Mouse (Mus musculus) brain, embryonic 18.5 days (tissue): ENCODE data around the gene Hint3.
"Not testable (repeated sequence)": the region's sequence is repeated elsewhere in the genome, so short reads cannot be mapped to it uniquely, and the experiment has no call there.

ENCODE experiments used
- DNase-seq: peaks from one replicate; pipeline ENCODE4 v3.0.0-alpha.2; 2012; ENCODE audit warnings: low read depth, low spot score

Gene Hint3

DNA sequence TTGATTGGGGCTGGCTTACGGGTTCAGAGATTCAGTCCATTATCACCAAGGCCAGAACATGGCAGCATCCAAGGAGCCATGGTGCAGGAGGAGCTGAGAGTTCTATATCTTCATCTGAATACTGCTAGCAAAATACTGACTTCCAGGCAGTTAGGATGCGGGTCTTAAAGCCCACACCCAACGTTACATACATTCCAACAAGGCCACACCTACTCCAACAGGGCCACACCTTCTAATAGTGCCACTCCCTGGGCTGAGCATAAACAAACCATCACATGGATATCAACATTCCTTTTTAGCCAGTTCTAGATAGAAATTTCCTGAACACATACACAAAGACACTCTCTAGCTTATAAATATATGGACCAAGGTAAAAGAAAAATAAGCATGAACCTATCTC is at the start of gene Hint3:
Hint3 (minus strand) TSS at position 120 of the 400 bp plus-strand sequence.
- no peak for DNase-seq

DNA sequence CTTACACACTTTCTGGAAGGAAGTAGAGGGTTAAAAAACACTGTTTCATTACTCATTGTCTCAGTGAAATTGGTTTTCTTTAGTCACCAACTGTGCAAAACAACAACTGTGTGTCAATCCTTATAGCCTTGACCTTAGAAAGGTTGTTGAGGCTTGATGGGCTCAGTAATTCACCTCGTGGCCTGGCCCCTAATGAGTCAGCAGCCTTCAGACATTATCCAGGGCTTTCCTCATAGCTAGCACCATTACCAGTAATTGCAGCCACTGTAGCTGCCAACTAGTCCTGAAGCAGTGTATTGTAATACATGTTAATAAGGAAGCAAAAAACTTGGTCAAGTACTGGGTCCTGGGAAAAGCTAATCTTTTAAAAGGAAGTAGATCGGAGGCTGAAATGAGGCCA is 48.6 kb upstream of the Hint3 start:
- no peak for DNase-seq

DNA sequence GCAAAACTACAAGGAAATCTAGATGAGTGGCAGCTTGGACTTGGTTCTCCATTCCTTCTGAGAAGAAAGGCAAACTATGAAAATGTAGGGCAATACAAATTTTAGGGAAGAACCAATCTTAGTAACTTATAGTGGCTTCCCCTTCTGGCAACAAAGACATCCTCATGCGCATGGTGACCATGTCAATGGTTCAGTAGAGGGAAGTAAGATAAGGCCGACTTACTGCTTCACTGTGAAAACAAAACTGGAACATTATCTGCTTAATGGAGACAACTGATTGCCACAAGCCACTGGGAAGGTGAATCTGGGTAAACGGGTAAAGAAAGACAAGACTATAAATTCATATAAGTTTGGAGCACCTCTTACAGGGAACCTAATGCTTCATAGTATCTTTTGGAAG is 45.4 kb upstream of the Hint3 start:
- DNase-seq, result no peak

DNA sequence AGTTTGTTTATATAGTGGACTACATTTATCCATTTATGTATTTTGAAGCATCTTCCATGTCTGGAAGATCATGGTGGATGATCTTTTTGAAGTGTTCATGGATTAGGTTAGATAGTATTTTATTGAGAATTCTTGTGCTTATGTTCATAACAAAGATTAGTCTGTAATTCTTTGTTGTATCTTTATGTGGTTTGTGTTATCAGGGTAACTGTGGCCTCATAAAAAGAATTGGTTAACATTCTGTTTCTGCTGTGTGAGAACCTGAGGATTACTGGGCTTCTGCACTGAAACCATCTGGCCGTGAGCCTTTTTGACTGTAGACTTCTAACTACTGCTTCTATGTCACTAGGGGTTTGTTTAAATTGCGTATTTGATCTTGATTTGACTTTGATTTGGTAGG is 37.1 kb upstream of the Hint3 start:
- no peak for DNase-seq

DNA sequence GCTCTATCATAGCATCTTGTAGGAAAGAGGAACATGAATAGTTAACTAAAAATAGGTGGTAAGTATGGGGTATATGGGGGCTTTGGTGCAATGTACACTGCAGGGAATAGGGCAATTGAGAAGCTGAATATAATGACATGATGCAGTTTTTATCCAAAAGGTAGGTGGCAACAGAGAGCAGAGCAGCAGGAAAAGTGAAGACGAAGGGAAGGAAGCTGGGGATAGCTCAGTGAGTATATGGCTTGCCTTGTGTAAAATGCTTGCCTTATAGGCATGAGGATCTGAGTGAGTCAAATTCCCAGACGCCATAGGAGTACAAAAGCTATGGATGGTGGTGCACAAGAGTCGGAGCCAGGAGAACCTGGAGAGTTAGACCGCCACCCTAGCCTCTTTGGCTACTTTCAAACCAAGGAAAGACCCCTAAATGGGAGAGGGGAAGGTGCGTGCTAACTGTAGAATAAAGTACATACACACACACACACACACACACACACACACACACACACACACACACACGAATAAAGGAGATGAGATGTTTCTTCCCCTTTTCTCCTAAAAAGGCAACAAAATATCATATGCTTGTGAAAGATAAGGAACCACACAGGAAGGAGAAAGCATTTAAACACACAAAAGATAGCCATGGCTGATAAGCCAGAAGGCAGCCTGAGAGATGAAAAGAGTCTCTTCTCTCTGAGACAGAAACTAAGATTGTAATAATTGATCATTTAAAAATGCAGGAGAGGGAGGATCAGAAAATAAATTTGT is 31.3 kb upstream of the Hint3 start:
- DNase-seq, result no peak

DNA sequence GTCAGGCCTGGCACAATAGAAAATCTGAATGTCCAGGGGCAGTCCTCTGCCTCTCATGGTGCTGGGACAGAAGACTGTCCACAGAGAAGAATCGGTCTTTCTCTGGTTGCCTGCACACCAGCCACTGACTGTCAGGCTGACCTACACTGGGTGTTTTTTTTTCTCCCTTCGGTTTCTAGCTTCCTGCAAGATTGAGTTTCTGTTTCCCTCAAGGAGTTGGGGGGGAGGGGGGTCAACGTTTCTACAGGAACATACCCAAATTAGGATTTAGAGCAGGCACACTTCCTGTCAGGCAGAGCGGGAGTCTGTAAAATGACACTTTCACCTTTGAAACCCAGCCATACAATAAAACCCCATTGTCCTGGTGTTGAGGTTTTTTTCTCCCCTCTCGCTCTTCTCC is 26.2 kb upstream of the Hint3 start:
- no peak for DNase-seq

DNA sequence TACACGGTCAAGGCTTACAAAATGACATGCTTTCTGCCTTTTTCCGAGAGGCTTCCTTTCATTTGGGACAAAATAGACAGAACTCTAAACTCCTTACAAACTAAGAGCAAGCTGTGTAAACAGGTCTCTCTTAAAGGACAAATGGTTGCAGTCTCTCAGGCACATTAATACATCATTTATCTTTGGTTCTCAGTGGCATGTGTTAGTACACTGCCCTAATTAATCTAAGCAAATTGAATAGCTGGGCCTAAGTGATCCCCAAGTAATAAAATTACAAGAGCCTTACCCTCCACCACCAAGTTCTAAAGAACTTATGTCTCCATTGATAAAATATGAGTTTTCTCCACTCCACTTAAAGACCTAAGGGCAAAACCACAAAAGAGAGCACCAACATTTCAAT is 18.2 kb upstream of the Hint3 start:
- no peak for DNase-seq

DNA sequence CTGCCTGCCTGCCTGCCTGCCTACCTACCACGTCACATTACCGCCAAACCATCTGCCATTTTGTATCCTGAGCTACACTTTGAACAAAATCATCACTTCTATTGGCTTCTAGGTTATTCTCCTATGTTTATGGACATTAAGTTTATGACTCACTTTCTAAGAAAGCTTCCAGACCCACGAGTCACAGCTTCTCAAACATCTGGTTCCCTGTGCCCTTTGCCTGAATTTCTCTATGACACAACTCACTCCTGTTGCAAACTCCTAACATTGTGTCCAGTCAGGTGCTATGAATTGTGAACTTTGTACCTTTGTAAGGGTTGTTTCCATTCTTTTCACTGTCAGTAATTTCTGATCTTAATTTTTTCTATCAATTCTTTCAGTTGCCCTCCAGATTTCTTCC is 8.8 kb upstream of the Hint3 start:
- no peak for DNase-seq

DNA sequence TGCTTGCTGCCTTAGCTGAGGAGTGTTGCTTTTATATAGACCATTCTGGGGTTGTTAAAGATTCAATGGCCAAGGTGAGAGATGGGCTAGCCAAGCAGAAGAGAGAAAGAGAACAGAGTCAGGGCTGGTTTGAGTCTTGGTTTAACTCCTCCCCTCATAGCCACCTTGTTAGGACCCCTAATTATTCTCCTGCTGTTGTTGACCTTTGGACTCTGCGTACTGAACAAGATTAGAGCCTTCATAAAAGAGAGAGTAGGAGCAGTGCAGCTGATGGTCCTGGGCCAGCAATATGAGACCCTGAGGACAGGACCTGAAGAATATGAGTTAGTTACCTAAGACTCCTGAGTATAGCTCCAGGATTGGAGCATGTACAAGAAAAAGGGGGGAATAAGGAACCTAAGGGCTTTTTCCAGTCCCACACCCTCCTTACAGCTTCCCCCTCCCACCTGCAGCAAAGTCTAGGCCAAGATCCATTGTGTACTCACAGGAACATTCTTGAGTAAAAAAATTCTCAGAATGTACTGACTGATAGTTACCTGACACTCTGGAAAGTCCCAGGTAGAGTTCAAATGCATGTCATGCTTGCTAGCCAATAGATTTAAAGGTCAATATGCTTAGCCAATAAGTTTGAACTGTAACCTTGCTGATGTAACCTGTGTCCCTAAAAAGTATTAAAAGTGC is 7.2 kb upstream of the Hint3 start:
- DNase-seq, result not testable (repeated sequence)

DNA sequence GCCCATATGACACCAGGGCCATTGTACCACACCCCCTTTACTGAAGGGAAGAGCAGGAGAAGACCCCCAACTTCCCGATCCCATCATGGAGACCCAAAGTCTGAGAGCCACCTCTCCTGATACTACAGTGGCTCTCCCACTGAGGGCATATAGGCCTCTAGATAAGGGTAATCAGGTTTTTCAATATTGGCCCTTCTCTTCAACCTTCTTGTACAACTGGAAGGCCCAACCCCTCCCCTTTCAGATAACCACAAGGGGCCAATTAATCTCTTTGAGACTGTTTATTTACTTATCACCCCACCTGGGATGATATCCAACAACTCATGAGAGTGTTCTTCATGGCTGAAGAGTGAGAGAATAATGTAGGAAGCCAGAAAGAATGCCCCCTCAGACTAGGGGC is 3.3 kb upstream of the Hint3 start:
- no peak for DNase-seq

DNA sequence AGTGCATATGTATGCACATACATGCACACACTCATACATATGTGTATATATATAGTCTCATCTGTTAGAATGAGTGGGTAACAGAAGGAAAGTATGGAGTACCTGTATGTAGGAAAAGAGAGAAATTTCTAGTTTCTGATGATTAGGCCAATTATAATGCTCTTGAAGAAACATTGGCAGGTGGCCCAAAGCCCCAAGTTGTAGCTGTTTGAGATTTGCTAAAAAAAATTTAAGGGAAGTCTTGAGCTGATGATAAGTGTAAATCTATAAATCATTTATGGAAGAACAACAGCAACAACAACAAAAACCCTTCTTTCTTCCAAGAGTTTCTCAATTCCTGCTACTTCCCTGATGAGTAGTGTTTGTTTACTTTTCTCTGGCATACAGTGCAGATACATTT is 545 bp upstream of the Hint3 start:
- DNase-seq, result no peak

DNA sequence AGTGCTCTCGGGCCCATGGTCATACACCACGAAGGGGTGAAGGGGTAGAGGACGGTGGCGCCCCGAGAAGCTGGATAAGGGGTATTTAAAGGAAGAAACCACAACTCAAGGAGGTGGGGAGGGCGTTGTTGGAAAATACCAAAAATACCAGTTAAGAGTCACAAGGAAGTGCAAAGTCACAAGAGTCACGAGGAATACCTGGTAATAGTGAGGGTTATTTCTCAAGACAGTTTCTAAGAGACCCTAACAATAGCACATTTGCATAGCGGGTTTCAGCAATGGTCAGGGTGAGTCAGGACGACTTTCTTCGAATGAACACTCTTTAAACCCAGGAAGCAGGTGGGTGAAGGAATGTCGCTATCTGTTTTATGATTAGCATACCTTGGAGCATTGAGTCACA is 988 bp downstream of the Hint3 start:
- not testable (repeated sequence) for DNase-seq

DNA sequence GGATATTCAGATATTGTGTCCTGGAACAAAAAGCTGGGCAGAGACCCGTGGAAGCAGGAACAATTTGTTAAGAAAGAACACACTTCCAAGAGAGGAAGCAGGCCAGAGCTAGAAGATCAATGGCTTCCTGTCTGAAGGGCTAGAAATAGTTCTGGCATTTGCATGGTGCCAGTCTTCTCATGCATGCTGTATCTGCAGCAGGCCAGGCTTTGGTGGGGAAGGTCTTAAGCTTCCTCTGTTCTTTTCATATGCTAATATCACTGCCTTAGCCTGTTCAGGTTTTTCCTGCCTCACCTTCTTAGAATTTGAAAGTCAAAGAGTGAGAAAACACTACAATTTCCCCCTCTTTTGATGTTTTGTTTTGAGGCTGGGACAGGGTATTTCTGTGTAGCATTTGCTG is 1.9 kb downstream of the Hint3 start:
- no peak for DNase-seq

DNA sequence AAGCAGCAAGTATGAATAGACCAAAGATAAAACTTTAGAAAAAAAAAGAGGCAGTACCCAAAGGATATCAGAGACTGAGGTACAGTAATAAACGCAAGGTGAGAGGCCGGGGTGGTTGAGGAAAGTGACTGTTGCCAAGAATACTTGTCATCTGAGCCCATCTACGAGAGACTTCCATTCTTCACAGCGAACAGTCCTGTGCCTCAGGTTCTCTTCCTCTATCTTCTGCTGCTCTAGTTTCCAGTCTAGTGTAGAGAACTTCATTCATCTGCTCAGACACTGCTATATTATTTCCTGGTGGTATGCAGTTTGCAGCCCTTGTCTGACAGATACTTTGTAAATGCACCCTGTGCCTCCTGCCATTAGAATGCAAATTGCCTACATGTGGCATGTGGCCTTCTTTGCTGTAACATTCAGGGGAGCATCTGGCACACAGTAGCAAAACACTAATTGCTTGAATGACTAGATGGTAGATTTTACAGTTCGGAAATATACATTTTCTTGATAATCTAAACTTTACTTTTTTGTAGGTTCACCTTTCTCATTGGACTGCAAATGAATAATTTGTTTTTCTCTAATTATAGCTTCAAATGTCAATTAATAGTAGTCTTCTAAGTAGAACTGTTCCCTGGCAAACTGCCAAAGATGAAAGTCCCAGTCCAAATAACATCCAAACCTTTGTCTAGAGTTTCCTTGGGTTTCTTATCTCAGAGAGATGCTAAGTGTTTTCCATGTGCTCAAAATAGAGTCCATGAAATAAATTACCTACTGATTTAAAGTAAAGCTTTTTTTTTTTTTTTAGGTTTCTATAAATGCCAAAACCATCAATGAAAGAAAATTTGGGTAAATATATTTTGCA is 5.0 kb downstream of the Hint3 start:
- DNase-seq, result no peak

DNA sequence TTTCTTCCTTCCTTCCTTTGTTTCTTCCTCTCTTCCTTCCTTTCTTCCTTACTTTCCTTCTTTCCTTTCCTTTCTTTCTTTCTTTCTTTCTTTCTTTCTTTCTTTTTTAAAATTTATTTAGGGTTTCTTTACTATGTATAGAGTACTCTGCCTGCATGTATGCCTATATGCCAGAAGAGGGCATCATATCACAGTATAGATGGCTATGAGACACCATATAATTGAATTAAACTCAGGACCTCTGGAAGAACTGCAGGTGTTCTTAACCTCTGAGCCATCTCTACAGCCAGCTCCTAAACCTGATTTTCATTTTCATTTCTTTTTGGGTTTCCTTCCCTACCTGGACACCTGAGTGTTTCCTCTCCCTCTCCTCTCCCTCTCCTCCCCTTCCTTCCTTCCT is 6.5 kb downstream of the Hint3 start:
- no peak for DNase-seq

DNA sequence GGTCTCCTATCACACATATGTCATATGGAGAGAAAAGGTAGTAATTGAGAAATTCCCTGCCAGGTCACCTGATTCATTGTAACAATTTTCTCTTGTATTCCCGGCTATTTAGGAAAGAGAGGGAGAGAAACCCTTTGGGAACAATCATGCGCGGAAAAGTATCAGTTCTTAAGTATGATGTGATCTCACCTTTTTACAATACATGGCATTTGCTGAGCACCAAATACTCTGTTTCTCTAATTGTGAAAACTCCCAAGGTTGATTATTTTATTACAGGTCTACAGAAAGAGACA is 10.6 kb downstream of the Hint3 start:
- DNase-seq, result no peak

DNA sequence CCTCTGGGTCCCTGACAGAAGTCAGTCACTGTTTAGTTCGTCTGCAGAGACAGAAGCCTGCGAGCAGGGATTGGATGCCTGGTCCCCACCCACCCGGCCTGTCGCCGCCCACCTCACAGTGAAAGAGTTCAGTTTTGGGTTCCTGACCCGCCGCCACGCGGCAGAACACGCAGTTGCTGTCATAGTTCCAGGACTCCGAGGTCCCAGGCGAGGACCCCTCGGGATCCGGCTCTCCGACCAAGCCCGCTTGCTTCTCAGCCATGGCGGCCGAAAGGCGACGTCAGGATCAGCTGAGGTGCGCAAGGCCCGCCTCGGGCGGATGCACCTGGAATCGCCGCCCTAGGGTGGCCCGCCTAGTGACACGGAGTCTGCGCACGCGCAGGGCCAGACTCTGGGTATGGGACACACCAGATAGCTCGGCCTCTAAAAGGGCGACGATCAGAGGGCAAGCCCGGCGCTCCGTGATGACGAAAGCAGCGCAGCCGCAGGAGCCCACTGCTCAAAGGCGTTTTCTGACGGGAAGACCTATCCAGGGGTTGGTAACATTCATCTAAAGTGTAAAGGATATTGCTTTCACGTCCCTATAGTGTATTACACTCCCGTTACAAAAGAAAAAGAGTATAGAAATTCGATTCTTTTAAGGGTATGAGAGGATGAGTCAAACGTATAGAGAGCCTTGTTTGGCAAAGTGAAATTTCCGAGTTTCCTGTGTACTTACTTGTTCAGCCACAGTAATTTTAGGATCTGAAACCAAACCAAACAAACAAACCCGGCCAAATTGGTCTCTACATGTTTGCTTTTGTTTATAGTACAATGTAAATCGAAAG is 11.1 kb downstream of the Hint3 start:
- peak; percentile 95 for DNase-seq

DNA sequence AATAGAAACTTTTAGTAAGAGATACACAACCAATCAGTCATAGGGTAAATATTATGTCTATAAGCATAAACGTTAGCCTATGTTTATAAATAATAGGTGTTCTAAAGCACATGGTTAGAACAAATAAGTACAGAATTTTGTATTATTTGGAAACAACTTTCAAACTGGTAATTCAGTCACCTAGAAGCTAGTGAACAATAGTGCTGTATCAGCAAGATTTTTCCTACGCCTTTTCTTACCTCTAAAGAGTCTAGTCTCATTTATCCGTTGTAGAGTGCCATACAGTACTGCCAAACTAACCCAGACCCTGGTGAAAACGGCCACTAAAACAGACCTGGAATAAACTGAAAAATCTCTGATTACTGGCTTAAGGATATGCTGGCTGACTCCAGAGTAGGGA is 16.4 kb downstream of the Hint3 start:
- no peak for DNase-seq

DNA sequence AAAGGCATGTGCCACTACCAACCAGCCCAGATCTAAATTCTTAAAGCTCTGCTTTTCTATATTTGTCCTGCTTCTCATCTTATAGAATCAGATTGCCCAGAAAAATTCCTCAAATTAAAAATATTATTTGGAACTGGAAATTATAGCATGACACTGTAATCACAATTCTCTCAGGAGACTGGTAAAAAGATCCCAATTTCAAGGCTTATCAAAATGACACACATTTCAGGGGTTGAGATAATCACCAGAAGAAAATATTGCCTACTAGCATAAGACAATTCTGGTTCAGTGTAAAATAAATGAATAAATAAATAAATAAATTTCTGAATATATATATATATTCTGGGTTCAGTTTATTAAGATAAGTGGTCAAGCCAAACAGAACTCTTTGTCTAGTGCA is 19.8 kb downstream of the Hint3 start:
- no peak for DNase-seq

DNA sequence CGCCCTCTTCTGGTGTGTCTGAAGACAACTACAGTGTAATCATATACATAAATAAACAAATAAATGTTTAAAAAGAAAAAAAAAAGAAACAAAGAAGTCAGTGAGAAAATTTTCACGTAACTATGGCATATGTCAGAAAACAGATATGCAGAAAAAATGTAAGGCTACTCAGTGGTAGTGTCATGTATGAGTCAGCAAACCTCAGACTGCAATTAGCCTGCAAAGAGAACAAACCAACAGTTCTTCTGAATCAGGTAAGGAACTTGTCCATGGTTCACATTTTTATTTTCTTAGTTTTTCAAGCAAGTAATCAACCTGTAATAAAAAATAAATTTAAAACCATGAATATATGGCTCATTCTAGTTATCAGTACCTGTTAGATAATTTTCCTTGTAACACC is 21.3 kb downstream of the Hint3 start:
- DNase-seq, result no peak

DNA sequence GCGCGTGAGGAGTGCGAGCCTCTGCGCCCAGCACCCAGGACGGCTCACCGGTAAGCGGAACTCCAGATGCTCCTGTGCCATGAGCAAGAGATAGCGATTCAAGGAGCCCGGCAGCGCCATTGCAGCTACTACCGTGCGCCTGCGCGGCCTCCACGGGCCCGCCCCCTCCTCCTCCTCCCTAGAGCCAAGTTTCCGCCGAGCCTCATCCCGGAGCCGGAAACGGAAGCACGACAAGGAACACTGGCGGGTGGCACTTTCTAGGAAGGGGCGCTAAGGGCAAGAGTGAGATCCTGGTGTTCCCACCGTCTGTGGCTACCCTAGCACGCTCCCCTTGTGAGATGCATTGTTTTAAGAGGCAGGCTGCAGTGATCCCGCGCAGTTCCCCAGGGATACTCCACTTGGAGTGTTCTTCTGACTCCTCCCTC is 28.9 kb downstream of the Hint3 start, which contains the start of gene Trmt11:
Trmt11 (minus strand) TSS at position 208 of the 425 bp plus-strand sequence.
- peak; percentile 76 for DNase-seq

DNA sequence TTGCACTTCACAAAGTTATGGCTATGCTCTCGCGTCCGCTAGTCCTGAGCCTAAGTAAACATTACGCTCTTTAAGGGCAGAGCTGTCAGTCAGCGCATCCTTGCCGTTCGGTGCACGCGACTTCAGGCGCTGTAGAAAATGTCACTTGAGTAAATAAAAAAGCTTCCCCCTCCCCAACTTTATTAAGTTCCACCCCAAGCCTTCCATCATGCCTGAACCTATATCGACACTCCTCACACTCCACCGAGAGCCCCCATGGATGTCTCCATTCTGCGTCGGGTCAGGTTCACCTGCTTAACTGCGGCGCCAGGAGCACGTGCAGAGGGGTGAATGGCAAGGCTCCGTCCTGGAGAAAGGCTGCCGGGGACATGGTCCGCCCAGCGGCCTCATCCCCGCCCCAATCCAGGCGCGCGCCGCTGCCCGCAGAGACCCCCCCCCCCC is 29.3 kb downstream of the Hint3 start:
- DNase-seq, result no peak
